Mouse (Mus musculus): ENCODE results near the gene Smarcd3. TPM values are rescaled to one million over a fixed set of nuclear protein-coding genes. Genes with fewer than 3 reads are reported as not detected.
A peak's percentile ranks its signal among the peaks of the same experiment; 100 is the strongest.

Gene Smarcd3
- polyA plus RNA-seq, 1 experiment from 2014 or later, result 186 TPM

DNA sequence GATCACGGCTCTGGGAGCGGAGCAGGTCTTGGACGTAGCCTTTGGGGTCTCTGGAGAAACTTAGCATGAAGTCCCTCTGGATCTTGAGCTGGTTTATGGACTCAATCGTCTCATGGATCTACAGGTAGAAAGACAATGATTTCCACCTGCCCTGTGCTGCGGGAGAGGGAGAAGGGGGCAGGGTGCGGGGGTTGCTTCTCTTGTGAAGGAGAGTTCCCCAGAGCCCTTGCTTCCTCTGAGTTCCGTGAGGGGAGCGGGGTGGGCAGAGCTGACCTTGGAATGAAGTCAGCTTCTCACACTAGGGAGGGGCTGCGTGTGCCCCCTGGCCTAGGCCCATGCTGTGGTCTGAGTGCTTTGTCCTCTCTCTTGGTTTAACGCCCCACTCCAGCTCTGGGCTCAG, 31.0 kb downstream of the Smarcd3 start:
- no peak for ATAC-seq (replicated peaks)
- WGBS, result 79% methylated on average over 10 of the region's 10 CpGs
- H3K27me3 ChIP-seq (replicated peaks), result no peaks in the 10 kb centered on the region
- no peak overlapping the region for H3K4me3 ChIP-seq
- H3K9me3 ChIP-seq, result no peaks in the 10 kb centered on the region
- peaks cover 33% of the 10 kb centered on the region for H3K36me3 ChIP-seq (replicated peaks)
- peaks cover 45% of the 10 kb centered on the region for H3K4me1 ChIP-seq
- no peak overlapping the region for H3K4me2 ChIP-seq
- H3K27ac ChIP-seq, result no peak overlapping the region
- H3K9ac ChIP-seq, result no peak overlapping the region

DNA sequence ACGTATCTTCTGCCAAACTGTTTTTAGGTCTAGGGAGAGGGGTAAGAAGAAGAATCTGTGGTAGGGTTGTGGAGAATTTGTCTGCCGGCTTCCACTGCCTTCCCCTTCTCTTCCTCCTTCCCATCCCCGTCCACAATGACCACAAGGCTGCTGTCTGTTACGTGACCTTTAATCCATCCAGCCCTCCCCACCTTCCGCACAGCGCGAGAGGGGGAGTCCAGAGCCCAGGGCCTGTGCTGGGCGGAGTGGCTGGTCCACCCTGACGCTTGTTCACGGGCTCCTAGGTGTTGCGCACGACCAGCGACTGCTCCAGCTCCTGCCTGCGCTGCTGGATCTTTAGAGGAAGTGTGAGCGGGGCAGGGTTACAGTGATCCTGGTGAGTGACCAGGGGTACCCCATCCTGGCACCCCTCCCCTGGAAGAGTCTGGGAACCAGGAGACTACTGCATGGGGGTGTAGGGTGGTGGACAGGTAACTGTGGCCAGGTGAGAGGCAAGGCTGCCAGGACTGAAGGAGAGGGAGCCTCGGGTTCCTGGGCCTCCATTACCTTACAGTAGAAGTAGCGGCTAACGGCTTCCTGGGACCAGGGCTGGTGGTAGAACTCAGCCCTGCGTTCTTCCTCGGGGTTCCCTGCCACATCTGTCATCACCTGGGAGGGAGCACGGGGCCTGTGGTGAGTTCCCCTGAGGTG, 31.6 kb downstream of the Smarcd3 start:
- Histone ChIP-seq H3K27me3 (replicated peaks) (no peaks in the 10 kb centered on the region), H3K9ac (no peak overlapping the region), H3K36me3 (replicated peaks) (peaks cover 33% of the 10 kb centered on the region), H3K4me3 (no peak overlapping the region), H3K9me3 (no peaks in the 10 kb centered on the region), H3K27ac (no peak overlapping the region), H3K4me1 (peaks cover 46% of the 10 kb centered on the region), H3K4me2 (no peak overlapping the region)
- WGBS, result 69% methylated on average over 21 of the region's 21 CpGs
- no peak for ATAC-seq (replicated peaks)

DNA sequence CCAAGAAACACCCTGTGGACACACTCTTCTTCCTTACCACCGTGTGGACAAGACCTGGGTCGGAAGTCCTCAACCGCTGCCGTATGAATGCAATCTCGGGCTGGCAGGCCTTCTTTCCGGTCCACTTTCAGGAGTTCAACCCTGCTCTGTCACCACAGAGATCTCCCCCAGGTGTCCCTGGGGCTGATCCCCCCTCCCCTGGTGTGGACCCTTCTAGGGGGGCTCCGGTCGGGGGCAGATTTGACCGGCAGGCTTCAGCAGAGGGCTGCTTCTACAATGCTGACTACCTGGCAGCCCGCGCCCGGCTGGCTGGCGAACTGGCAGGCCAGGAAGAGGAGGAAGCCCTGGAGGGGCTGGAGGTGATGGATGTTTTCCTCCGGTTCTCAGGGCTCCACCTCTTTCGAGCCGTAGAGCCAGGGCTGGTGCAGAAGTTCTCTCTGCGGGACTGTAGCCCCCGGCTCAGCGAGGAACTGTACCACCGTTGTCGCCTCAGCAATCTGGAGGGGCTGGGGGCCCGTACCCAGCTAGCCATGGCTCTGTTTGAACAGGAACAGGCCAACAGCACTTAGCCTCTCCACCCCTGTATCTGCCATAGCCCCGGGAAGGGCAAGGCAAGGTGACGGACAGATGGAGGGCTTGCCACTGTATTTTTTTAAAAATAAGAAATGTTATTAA, 32.3 kb downstream of the Smarcd3 start:
- H3K9me3 ChIP-seq, result no peaks in the 10 kb centered on the region
- H3K36me3 ChIP-seq (replicated peaks), result peaks cover 33% of the 10 kb centered on the region
- no peak for ATAC-seq (replicated peaks)
- H3K4me1 ChIP-seq, result peaks cover 48% of the 10 kb centered on the region
- no peaks in the 10 kb centered on the region for H3K27me3 ChIP-seq (replicated peaks)
- WGBS, result 66% methylated on average over 24 of the region's 24 CpGs
- H3K9ac ChIP-seq, result no peak overlapping the region
- no peak overlapping the region for H3K27ac ChIP-seq
- no peak overlapping the region for H3K4me3 ChIP-seq
- H3K4me2 ChIP-seq, result no peak overlapping the region

DNA sequence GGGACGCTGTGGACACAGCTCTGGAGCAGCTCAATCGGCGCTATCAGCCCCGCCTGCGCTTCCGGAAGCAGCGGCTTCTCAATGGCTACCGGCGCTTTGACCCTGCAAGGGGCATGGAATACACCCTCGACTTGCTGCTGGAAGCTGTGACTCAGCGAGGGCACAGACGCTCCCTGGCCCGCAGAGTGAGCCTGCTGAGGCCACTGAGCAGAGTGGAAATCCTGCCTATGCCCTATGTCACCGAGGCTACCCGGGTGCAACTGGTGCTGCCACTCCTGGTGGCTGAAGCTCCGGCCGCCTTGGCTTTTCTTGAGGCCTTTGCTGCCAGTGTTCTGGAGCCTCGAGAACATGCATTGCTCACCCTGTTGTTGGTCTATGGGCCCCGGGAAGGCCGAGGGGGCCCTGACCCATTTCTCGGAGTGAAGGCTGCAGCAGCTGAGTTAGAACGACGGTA, 32.9 kb downstream of the Smarcd3 start:
- Histone ChIP-seq H3K4me1 (peaks cover 41% of the 10 kb centered on the region), H3K9ac (no peak overlapping the region), H3K36me3 (replicated peaks) (peaks cover 33% of the 10 kb centered on the region), H3K27me3 (replicated peaks) (no peaks in the 10 kb centered on the region), H3K4me3 (no peak overlapping the region), H3K27ac (no peak overlapping the region), H3K4me2 (no peak overlapping the region), H3K9me3 (no peaks in the 10 kb centered on the region)
- ATAC-seq (replicated peaks), result no peak
- WGBS, result 33% methylated on average over 23 of the region's 23 CpGs

DNA sequence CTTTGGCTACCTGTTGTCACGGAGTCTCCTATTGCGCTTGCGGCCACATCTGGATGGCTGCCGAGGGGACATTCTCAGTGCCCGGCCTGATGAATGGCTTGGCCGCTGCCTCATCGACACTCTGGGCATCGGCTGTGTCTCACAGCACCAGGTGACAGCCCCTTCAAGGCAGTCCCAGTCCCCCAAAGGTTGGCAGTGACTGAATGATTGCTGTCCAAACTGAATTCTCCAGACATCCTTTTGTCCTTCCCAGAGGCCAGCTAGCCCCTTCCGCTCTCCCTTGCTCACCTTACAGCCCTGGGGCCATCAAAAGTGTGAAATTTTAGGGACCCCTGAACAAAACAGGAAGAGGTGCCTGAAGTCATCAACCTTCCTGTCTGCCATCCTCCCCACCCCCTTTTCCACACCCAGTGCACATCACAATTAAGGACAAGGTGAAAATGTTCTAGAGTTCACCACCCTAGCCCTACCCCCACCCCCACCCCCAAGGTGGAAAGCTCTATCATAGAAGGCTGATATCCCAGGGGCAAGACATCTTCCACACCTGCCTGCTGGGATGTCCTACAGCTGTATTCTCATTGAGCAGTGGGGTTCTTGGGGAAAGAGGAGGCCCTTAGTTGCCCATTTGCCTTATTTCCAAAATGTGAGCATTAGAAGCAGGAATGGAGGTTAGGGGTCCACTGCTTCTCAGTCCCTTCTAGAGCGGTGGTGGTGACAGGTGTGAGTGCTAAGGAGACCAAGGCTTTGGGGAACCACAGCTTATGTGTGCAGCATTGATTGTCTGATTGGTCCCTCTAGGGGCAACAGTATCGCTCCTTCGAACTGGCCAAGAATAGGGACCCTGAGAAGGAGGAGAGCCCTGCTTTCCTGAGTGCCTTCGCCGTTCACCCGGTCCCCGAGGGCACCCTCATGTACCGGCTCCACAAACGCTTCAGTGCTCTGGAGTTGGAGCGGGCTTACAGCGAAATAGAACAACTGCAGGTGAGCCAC, 34.4 kb downstream of the Smarcd3 start:
- no peak for ATAC-seq (replicated peaks)
- H3K9ac ChIP-seq, result no peak overlapping the region
- no peaks in the 10 kb centered on the region for H3K9me3 ChIP-seq
- H3K4me1 ChIP-seq, result peaks cover 30% of the 10 kb centered on the region
- H3K4me3 ChIP-seq, result no peak overlapping the region
- H3K27me3 ChIP-seq (replicated peaks), result no peaks in the 10 kb centered on the region
- 89% methylated on average over 20 of the region's 20 CpGs for WGBS
- H3K27ac ChIP-seq, result no peak overlapping the region
- peaks cover 28% of the 10 kb centered on the region for H3K36me3 ChIP-seq (replicated peaks)
- no peak overlapping the region for H3K4me2 ChIP-seq

DNA sequence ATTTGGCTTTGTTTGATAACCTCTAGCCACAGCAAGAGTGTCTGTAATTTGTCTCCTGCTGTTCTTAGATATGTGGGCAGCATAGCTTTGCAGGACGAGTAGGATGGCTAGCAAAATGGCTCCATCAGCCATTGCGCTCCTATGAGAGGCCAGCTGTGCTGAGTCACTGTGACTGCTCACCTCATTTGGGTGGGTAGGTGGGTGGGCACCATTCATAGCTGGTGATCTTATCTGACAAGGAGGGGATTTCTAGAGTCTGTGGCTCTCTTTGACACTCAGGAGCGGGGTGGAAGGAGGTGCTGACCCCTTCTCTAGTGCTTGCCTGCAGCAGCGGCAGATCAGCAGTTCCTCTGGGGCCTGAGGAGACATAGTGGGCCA, 37.0 kb downstream of the Smarcd3 start:
- Histone ChIP-seq H3K36me3 (replicated peaks) (peaks cover 5% of the 10 kb centered on the region), H3K27me3 (replicated peaks) (no peaks in the 10 kb centered on the region), H3K4me1 (peaks cover 27% of the 10 kb centered on the region), H3K27ac (peak overlapping the region; percentile 77), H3K4me2 (peak overlapping the region; percentile 84), H3K9me3 (no peaks in the 10 kb centered on the region), H3K9ac (peak overlapping the region; percentile 76), H3K4me3 (peak overlapping the region; percentile 75)
- peak; percentile 21 for ATAC-seq (replicated peaks)
- WGBS, result 21% methylated on average over 4 of the region's 4 CpGs

DNA sequence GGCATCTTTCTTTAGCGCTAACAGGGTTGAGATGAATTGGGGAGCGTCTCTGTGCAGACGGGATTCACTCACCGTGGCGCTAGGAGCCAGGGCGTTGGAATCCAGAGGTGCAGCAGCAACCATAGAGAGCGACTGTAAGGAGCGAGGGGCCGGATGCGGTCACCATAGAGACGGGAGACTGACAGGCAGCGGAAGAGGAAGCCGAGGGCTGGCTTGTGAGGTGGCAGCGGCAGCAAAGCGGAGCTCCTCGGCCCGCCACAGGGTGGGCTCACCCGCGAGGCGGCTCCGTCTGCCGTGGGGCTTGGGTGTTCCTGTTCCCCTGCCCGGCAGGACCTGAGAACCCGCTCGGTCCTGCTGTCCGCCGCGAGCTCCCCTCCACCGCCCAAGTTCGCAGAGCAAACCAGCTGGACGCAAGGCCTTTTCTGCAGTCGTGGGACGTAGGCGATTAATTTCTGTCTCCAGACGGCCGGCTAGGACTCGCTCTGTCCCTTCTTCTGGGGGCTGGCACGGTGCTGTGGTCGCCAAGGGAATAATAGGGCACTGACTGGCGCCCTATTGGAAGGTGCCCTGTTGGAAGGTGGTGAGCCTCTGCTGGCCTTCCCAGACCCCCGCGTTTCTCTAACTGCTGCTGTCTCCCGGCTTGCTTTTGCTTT, 37.5 kb downstream of the Smarcd3 start, which contains the start of gene Chpf2:
Gene Chpf2 (plus strand): TSS at position 195 of the 653 bp plus-strand sequence.
- H3K4me1 ChIP-seq, result peaks cover 27% of the 10 kb centered on the region
- under 1% methylated on average over 43 of the region's 43 CpGs for WGBS
- peak within 1 kb of the TSS; percentile 75 for H3K4me3 ChIP-seq
- H3K4me2 ChIP-seq, result peak within 1 kb of the TSS; percentile 84
- peak within 1 kb of the TSS; percentile 77 for H3K27ac ChIP-seq
- no peaks in the 10 kb centered on the region for H3K9me3 ChIP-seq
- 0 out of 2 replicates have a peak, but pooled peaks cover 3% of the 10 kb centered on the region for H3K36me3 ChIP-seq (replicated peaks)
- H3K27me3 ChIP-seq (replicated peaks), result no peaks in the 10 kb centered on the region
- peak; percentile 94 for ATAC-seq (replicated peaks)
- H3K9ac ChIP-seq, result peak within 1 kb of the TSS; percentile 76

DNA sequence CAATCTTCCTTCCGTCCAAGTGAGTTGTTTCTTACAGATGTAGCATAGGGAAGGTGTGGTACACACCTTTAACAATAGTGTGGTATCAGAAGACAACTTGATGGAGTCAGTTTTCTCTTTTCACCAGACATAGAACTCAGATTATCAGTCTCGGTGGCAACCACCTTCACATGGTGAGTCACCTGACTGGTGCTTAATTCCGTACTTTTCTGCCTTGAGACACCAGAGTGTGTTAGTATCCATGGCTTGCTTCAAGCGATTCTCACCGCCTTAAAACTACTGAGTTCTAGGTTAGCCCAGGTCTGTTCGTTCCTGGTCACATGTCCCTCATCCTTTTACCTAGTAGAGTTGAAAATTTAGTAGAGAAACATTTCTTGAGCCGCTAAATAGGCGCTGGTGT, 38.1 kb downstream of the Smarcd3 start:
- 0 out of 2 replicates have a peak, but pooled peaks cover 3% of the 10 kb centered on the region for H3K36me3 ChIP-seq (replicated peaks)
- peak overlapping the region; percentile 77 for H3K27ac ChIP-seq
- WGBS, result 9% methylated on average over 8 of the region's 8 CpGs
- ATAC-seq (replicated peaks), result peak; percentile 37; the same call in 1 of the 2 replicates
- peak overlapping the region; percentile 84 for H3K4me2 ChIP-seq
- H3K9me3 ChIP-seq, result no peaks in the 10 kb centered on the region
- peak overlapping the region; percentile 76 for H3K9ac ChIP-seq
- H3K4me3 ChIP-seq, result peak overlapping the region; percentile 75
- H3K4me1 ChIP-seq, result peaks cover 27% of the 10 kb centered on the region
- H3K27me3 ChIP-seq (replicated peaks), result no peaks in the 10 kb centered on the region

DNA sequence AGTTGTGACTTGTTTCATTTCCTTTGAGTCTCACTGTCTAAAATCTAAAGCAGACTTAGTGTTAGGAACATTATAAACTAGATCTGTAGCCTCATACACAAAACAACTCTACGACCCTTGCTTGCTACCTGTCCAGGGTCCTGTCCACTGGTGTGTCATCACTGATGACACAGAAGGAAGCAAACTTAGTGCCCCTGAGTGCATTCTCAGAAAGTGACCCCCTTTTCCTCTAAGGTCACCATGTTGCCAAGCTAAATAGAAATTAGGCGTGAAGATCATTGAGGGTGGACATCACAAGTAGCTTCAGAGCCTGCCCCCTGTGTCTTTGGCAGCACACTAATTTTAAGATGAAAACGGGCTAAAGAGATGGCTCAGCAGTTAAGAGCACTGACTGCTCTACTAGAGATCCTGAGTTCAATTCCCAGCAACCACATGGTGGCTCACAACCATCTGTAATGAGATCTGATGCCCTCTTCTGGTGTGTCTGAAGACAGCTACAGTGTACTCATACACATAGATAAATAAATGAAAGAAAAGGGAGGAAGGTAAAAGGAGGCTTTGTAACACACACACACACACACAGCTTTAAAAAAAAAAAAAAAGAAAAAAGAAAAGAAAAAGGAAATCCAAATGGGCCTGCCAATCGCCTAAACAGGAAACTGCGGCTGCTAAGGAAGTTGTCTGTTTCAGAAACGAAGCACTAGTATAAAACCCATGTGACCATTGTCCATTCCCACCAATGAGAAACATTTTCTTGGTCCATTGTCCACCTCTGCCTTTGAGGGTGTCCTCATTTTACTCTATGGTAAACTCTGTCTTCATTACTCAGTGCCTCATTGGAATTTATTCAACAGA, 45.9 kb downstream of the Smarcd3 start:
- no peak for ATAC-seq (replicated peaks)
- Histone ChIP-seq H3K4me1 (peaks cover 16% of the 10 kb centered on the region), H3K4me3 (peak overlapping the region; percentile 88), H3K9me3 (no peaks in the 10 kb centered on the region), H3K4me2 (peak overlapping the region; percentile 95), H3K36me3 (replicated peaks) (peaks cover 4% of the 10 kb centered on the region; the same call in 1 of the 2 replicates), H3K27me3 (replicated peaks) (no peaks in the 10 kb centered on the region), H3K27ac (peak overlapping the region; percentile 76; the same call in 1 of the 2 replicates), H3K9ac (no peak overlapping the region; the same call in 1 of the 2 replicates)
- WGBS, result 69% methylated on average over 6 of the region's 6 CpGs

DNA sequence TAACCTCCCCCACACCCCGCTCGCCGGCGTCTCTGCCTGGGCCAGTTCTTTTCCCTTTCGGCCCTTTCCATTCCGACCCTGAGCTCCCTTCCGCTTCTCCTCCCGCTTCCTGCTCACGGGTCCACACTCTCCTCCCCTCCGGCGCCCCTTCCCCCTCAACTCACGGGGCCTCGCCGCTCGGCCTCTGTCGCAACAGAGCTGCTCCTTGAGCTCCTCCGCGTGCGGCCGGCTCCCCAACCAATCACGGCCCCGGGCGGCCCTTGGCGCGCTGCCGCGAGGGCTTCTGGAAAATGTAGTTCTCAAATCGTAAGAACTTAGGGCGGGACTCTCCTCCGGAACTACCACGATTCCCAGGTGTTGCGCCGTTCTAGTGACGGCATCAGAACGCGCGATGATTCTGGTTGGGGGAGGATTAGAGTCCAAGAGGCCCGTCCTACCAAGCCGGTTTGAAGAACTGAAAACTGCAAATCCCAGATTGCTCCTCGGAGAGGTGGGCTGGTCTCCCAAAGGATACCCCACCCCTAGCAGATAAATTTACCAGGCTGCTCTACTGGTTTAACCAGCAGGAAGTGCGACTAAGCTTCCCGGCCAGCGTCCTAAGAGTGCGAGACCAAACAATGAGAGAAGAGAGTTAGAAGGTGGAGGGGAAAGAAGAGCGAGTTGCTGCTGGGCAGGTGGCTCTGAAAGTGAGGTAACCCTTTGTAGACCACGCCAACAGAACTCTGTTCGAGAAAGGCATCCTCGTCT, 46.9 kb downstream of the Smarcd3 start, which contains the start of gene Abcf2:
Gene Abcf2 (minus strand): TSS at position 285 of the 747 bp plus-strand sequence.
- Histone ChIP-seq H3K9me3 (no peaks in the 10 kb centered on the region), H3K9ac (peak within 1 kb of the TSS; percentile 60), H3K27ac (peak within 1 kb of the TSS; percentile 76), H3K27me3 (replicated peaks) (no peaks in the 10 kb centered on the region), H3K4me3 (peak within 1 kb of the TSS; percentile 88), H3K4me1 (peaks cover 16% of the 10 kb centered on the region), H3K4me2 (peak within 1 kb of the TSS; percentile 95), H3K36me3 (replicated peaks) (peaks cover 13% of the 10 kb centered on the region; the same call in 1 of the 2 replicates)
- under 1% methylated on average over 48 of the region's 48 CpGs for WGBS
- peak; percentile 97 for ATAC-seq (replicated peaks)

Measured in midbrain, embryonic 15.5 days (tissue).